Mouse (Mus musculus): Measurements from ENCODE around the gene Celf2.

The Celf2 gene

DNA sequence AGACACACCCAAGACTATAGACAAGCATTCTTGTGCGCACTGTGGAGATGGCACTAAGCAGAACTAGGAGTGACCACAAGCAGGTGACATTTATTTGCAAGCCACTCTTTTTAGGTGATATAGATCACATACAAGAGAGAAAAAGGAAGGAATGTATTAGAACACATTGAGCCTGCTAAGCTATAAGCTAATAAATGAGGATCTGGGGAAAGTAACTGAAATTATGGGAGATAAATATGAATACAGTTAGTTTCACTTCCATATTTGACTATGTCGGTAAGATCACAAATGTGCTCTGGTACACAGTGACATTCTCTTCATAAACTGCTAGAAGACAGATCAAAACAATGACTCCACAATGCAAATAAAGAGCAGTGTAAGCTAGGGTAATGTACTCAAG lies 952.5 kb downstream of the Celf2 start:
- no peak for DNase-seq (ENCODE audit: low read depth, low spot score)

DNA sequence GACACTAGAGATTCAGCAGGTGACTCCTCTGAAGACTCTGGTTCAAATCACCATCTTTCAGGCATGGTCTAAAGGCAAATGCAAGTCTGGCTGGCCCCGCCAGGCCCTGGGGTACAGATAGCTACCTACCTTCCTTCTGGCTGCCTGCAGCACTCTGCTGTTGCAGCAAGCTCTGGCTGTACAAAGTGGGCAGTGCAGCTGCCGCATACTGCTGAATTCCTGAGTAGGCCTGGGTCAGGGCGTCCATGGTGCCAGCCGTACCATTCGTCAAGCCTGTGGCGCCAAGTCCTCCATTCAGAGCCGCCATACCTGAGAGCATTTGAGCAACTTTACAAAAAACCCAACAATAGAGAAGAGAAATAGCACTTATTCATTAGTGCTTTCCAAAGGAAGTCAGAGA lies 955.7 kb downstream of the Celf2 start:
- no peak for DNase-seq (ENCODE audit: low read depth, low spot score)

DNA sequence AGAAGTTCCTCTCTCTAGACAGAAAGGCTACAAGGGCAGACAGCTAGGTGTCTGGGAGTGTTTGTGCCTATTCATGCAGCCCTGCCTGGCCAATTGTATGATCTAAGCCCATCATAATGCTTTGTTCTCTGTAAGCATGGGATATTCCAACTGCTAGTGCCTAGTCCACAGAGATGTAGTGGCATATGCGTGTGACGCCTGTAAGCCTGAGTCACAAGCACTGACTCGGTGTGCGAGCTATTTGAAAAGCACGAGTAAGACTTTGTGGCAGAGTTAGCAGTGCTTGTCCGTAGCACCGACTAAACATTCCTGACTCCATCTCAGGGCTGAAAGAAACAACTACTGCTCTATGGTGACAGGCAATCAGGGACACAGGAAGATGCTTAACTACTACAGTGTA lies 960.1 kb downstream of the Celf2 start:
- no peak for DNase-seq (ENCODE audit: low read depth, low spot score)

DNA sequence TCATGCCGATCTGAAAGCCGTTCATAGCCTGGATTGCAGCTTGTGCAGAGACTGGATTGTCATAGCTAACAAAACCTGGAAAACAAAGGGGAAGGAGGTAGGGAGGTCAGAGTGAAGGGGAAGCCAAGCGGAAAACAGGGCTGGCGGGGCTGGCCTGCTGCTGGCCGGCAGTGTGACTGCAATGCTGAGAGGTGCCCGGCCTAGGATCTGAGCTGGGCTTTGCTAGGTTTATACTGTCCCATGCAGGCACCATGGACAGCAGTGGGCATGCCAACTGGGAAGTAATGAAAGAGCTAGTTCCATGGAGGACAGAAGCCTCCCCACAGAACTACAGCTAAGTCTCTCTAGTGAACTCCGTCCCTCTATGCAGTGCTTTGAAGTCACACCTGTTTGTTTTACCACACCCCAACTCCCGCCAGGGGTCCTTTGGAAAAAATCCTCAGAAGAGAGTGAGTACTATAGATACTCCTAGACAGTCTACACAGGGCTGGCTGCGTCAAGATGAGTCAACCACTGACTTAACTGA lies 962.2 kb downstream of the Celf2 start:
- no peak for DNase-seq (ENCODE audit: low read depth, low spot score)

DNA sequence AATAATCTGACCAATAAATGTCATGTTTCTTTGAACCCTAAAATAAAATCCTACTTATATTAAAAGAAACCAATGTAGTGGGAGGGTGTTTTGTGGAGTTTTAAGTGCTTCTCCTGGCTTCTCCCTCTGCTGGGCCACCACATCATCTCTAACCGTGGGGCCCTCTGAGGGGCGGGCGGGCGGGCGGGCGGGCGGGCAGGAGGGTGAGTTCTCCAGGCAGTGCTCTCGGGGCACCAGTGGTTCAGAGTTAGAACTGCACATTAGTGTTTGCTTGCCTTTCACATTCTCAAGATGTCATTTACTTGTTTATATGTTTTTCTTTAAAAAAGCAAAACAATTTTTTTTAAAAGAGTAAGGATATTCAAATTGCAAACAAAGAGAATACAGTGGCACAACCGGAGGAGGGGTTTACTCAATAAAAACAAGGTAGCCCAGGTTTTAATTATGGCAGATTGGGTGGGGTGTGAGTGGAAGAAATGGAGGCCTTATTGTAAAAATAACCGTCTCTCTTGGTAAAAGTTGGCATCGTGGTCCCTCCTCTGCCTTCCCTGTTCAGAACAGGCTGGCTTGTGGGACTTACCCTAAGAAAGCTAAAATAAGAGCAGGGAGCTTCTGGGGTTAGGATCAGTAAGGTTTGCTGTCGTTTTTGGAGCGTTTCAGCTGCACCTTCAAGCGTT lies 962.8 kb downstream of the Celf2 start:
- DNase-seq (ENCODE audit: low read depth, low spot score): no peak

DNA sequence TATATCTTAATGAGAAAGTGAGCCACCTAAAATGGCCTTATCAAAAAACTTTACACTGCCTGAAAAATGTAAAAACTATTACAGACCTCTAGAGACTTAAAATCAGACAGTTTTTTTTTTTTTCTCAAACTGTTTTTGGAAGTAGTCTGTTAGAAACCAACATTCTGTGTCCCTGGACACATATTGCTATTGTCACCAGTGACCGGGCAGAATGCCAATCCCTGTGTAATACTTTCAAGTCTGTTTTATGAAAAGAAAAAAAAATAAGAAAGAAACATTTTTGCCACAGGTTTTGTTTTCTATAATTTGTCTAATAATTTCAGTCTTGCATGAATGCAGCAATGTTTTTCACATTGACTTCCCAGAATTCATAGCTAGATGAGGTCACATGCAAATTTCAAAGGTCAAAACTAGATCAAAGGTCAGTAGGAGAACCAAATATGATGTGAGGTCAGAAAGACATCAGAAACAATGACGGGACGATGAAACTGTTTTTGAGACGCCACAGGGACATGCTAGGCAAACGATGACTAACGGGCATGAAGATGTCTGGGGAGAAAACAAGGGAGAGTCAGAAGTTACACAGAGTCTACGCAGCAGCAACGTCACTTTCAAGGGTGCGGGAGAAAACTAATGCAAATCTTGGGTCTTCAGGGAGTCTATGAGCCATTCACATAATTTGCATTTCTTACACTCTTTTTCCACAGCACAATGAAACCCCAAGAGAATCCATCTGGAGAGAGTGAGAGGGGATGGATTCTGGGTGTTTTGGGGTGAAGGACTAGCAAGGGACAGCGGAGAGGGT lies 964.0 kb downstream of the Celf2 start:
- DNase-seq (ENCODE audit: low read depth, low spot score): no peak

DNA sequence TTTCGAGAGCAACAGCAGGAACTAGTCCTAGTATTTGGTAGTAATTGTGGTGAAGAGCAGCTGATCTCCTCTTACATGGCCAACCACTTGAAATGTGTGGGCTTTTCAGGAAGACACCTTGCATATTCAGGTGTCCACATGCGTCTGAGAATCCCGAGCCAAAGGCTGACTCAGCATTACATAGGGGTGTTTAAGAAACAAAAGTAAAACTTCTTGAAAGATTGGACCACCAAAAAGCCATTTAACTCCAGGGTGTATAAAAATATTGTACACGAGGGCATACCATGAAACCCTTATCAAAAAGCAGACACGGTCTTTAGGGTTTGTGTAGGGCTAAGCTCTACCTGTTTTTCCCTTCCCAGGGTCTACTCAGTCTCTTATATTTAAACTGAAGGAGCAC lies 965.7 kb downstream of the Celf2 start:
- no peak for DNase-seq (ENCODE audit: low read depth, low spot score)

DNA sequence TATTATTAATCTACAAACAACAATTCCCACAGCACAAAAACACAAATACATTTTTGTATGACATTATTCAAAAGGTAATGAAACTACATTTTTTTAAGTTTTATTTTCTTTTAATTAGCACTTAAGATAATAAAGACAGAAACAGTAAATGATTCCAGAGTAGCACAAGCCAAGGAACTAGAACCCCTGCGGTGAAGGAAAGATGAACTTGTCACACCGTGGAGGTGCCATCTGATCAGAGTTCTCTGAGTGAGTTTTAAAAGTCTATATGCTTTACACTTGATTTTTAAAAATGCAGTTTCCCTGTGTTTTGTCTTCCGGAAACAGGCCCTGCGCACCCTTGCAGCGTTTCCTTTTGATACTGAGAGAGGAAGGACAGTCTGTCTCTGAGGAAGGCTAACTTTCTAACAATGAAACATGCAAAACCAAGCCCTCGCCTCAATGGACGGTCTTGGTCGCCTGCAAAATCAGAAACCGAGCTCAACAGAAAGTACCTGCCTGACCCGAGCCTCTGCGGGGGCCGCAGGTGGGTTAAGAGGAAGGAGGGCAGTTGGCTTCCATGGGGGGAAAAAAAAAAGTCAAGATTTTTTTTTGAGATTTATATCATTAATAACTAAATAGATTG lies 966.7 kb downstream of the Celf2 start:
- DNase-seq (ENCODE audit: low read depth, low spot score): no peak

DNA sequence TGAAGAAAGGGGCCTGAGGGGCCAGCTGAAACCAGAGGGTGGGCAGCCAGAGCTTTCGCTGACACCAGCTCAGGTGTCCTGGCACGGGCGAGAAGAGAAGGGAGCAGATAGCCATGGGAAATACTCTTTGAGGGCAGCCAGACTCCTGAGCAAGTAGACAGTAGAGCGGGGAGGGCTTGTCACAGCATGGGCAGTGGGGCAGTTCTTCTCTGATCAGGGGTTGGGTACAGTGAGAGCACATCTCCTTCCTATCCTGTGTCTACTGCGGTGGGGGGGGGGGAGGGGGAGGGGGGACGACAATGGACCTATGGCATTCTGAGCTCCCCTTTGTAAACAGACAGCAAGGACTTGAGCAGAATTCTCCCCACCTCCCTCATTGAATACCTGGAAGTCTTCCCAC lies 968.5 kb downstream of the Celf2 start:
- no peak for DNase-seq (ENCODE audit: low read depth, low spot score)

DNA sequence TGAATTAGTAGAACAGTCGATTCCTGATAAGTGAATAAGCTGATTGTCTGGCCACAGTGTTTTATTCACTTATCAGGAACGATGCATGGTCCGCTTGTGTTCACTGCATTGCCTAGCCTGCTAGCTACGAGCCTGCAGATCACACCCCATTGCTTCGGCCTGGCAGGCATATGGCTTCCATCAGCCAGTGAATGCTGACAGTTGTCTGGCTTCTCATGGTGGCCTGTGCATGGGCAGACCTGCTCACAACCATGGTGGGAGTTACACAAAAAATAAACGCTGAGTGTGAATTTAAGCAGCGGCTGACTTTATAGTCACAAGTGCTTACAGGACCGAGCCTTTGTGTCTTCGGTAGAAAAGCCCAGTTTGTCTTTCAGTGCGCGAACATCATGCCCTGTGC lies 969.3 kb downstream of the Celf2 start:
- no peak for DNase-seq (ENCODE audit: low read depth, low spot score)

DNA sequence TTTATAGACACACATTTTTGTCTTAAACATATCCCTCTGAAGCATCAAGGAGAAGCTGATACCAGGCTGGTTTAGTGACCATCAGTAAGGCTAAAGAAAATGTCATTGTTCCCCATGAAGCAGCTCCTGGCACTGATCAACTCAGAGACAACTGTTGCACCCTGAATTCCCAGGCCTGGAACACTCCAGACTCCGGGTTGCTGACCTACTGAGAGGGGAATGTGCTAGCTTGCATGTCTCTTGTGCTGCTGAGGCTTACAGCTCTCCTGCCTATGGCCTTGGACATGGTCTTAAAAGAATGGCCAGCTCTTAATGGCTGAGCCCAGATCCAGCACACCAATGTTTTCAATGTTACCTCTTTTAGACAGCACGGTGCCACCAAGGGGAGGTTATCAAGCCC lies 970.9 kb downstream of the Celf2 start:
- DNase-seq (ENCODE audit: low read depth, low spot score): no peak

DNA sequence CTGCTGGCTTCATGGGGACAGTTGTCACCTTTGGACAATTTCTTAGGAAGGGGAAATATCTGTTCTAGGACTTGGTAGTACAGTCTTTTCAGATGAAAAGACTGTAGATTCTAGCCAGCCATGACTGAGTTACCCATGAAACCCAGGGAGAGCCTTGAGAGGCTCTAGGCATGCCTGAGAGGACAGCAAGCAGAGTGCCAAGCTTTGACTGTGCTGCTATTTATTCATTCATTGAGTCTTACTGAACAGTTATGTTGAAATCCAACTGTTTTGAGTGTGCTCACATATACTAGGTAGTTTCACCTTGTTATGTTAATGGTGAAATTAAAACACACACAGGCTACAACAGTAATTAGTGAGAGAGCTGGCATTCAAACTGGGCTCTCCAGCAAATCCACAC lies 971.3 kb downstream of the Celf2 start:
- no peak for DNase-seq (ENCODE audit: low read depth, low spot score)

DNA sequence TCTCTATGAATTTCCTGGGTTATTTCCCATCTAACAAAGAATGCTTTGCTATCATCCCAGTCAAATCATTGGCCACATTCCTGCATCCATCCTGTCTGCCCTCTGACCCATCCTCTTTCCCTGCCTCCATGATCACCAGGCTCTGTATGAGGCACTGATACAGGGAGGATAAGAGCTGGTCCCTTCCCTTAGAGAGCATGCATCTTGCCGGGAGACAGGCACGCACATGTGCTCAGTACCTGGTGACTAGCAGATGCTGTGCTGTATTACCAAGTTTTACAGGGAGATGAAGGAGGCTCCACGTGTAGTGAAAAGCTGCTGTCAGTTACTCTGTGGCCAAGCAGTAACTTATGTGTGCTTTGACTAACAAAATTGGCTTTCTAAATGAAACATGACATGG lies 972.0 kb downstream of the Celf2 start:
- DNase-seq (ENCODE audit: low read depth, low spot score): no peak

DNA sequence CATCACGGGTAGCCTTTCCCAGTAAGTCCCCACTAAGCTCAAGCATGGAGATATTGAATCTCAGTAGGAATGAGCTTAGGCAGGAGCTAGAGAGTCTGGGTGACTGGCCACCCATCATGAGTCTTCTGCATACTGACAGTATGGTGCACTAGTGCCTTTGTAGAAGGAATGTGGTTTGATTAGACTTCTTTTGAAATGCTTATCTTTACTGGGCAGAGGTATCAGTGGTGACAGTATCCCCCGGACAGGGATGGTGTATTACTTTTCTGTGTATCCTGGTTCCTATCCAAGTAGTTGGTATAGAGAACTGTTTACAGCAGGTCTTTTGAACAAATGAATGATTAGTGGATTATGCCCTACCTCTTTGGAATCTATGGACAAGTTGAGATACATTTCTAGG lies 973.0 kb downstream of the Celf2 start:
- no peak for DNase-seq (ENCODE audit: low read depth, low spot score)

DNA sequence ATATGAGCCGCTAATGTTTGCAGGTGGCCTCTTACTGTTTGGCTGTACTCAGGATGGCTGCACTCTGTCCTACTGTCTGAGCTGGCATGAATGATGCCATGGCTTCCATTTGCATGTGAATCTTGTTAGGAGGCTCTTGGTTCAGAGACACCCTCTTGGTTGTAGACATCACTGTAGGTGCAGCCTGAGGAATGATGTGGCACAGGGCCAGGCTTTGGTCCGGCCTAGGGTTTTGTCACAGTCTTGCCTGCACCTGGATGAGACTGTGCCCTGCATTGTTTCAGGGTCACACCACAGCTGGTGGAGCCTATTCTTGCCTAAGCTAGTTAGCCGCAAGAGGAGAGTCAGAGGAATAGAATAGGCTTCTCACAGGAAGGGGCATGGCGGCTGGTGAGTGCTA lies 977.0 kb downstream of the Celf2 start:
- DNase-seq (ENCODE audit: low read depth, low spot score): no peak

DNA sequence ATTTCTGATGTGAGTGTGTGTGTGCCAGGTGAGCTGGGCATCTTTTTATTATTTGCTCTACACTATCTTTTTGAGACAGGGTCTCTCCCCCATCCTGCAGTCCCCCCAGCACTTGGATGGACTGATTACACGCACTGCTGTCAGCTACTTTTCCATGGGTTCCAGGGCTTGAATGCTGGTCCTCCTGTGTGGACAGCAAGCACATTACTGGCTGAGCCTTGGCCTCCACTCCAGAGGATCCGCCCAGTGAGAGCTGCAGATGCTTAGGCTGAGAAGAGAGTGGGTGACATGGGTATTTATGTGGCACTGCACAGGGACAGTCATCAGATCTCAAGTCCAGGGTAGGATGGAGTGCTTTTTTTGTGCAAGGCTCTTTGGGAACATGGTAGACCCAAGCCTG lies 981.3 kb downstream of the Celf2 start:
- no peak for DNase-seq (ENCODE audit: low read depth, low spot score)

DNA sequence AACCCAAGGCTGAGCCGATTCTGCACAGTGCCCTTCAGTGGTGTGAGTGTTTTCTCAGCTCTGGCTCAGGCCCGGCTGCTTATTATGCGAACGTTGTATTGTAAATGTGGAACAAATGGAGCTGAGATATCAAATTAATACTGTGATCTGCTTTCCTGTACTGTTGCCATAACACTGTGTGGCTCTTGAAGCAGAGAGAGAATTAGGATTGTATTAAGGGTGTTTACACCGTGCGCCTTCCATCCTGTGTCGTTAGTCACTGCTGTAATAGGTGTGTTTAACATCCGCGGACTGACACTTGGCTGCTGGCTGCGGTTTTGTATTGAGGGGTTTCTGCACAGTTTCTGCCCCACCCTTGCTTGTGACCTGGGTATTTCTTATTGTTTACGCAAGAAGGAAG lies 982.5 kb downstream of the Celf2 start:
- no peak for DNase-seq (ENCODE audit: low read depth, low spot score)

DNA sequence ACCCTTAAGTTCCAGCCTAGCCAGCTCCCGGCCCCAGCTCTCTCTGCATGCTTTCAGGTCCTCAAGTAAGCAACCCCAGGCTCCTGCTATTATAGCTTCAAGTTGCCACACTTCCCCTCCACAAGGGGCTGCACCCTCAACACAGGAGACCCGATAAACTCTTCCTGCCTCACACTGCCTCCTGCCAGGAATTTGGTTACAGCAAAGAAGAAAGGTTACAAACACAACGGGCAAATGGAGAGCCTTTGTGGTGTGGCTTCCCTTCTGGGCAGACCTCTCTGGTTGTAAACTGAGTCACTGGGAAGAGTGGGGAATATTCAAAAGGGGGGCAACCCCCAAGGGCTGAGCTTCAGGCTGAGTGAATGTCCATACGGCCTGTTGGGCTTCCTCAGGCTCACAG lies 983.1 kb downstream of the Celf2 start:
- DNase-seq (ENCODE audit: low read depth, low spot score): no peak

DNA sequence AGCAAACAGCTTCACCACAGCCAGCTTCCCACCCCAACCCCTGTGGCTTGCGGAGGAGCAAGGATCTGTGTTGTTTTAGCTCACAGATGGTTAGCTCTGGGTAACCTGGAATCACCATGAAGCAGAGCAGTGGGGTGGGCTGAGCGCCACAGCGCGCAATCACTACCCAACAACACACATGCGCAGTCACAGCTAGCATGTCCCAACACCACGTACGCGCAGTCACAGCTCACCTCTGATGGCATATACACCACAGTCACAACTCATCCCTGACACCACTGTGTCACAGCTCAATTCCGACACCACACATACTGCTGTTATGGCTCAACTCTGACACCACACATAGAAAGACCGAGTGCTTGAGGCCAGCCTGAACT lies 985.5 kb downstream of the Celf2 start:
- DNase-seq (ENCODE audit: low read depth, low spot score): no peak

DNA sequence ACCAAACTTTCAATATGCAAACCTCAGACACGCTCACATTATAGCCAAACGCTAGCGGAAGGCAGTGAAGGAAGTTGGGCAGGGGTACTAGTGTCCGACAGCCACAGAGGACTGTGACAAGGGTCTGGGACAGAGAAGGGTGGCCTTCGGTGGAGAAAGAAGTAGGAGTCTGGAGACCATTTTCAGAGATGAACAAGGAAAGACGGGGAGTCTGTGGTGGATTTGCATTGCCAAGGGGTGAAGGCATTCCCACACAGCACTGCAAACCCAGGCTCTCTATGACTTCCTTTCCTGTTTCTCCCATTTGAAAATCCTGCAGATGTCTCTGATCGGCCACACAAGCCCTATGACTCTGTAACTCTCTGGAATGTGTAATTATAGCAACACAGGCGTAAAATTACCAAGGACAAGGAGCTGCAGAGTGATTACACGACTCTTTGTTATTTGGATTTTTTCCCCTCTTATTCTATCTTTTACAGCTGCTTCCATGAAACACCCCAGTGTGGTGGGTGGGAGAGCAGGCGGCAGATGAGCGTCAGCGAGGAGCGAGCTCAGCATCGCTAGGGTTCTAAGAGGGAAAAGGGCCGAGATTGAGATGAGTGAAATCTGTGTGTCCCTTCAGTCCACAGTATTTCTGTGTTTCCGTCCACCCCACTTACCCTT lies 986.0 kb downstream of the Celf2 start:
- no peak for DNase-seq (ENCODE audit: low read depth, low spot score)

DNA sequence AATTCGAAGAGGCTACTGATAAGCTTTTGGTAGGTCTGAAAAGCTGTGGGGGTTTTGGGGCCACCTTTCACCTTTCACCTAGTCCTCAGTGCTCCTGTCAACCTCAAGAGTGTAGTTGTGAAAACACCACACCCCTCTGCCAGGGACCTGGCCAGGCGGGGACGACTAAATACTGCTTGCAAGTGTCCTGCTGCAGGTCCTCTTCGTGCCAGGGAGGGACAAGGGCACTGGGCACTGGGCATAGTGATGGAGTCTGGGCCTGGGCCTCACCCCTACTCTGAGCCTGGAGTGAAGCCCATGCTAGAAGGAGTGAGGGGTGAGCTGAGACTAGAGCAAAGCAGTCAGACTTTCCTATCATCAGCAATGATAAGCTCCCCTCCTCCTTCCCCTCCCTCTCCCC lies 987.0 kb downstream of the Celf2 start:
- DNase-seq (ENCODE audit: low read depth, low spot score): no peak

DNA sequence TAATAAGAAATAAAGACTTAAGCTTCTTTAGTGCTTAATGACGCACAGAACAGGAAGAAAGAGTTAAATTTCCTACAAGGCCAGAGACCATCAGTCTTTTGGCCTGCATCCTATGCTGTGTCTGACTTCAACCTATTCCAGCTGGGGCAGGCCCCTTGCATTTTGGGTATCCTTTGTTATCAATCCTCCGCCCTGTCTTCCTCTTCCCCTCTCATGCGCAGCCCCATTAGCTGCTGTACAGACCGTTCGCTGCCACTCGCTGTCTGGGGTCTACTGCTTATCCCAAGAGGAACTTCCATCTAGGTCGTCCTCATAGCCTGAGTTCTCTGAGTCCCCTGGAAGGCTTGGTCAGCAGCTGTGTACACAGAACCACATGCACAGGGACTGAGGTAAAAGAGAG lies 996.2 kb downstream of the Celf2 start:
- no peak for DNase-seq (ENCODE audit: low read depth, low spot score)
